Mouse (Mus musculus) neural tube, embryonic 14.5 days (tissue): ENCODE measurements around the gene Aldh1l1. TPM values are rescaled to one million over a fixed set of nuclear protein-coding genes. Genes with fewer than 3 reads are reported as not detected.

Source experiments
- ATAC-seq: fragments of 200-750 bp; cut with Nextera tagmentation; 2 replicates; pipeline ENCODE4 v1.8.0; 2017; ENCODE audit warnings: low read depth, mild to moderate bottlenecking, moderate TSS enrichment, moderate library complexity
- H3K27ac ChIP-seq: fragments of 300-500 bp; sonication (generic); 2 replicates; pipeline ENCODE4 v1.5.1; 2014; ENCODE audit warnings: low read depth, mild to moderate bottlenecking, control low read depth, low read length, moderate library complexity, mixed read lengths
- H3K27me3 ChIP-seq: fragments of 300-500 bp; sonication (generic); 2 replicates; pipeline ENCODE4 v1.6.1; 2014; ENCODE audit warnings: low read length; ENCODE audit not compliant: control insufficient read depth, insufficient read depth
- H3K36me3 ChIP-seq: fragments of 300-500 bp; sonication (generic); 2 replicates; pipeline ENCODE4 v1.6.1; 2014; ENCODE audit warnings: low read length, mixed read lengths; ENCODE audit not compliant: control insufficient read depth, insufficient read depth
- H3K4me1 ChIP-seq: fragments of 300-500 bp; sonication (generic); 2 replicates; pipeline ENCODE4 v1.6.1; 2014; ENCODE audit warnings: low read length; ENCODE audit not compliant: control insufficient read depth, insufficient read depth
- H3K4me2 ChIP-seq: fragments of 300-500 bp; sonication (generic); 2 replicates; pipeline ENCODE4 v1.6.1; 2014; ENCODE audit warnings: mild to moderate bottlenecking, low read depth, low read length, control low read depth
- H3K4me3 ChIP-seq: fragments of 300-500 bp; sonication (generic); 2 replicates; pipeline ENCODE4 v1.5.1; 2014; ENCODE audit warnings: low read depth, low read length, control low read depth, mixed read lengths
- H3K9ac ChIP-seq: fragments of 300-500 bp; sonication (generic); replicated peaks from 2 replicates; pipeline ENCODE4 v1.6.1; 2014; ENCODE audit warnings: low read depth, mild to moderate bottlenecking, control low read depth, low read length, mixed read lengths
- H3K9me3 ChIP-seq: fragments of 300-500 bp; sonication (generic); 2 replicates; pipeline ENCODE4 v1.6.1; 2016; ENCODE audit warnings: low read length; ENCODE audit not compliant: control insufficient read depth
- WGBS: fragments of 180-500 bp; shearing (Covaris S2); extraction: QIAGEN DNeasy Blood & Tissue Kit; methylation state at CpG from one replicate; pipeline ENCODE4 v1.1.7; 2014; 5-methylcytosine and 5-hydroxymethylcytosine counted together
- polyA plus RNA-seq: library from polyadenylated mRNA; unstranded; fragments of >200 nt; fragmentation: Nextera tagmentation; extraction: Ambion mirVana; gene quantifications from 2 replicates; pipeline ENCODE4 v1.2.1, GENCODE M21; 2014

Gene Aldh1l1
- polyA plus RNA-seq, 1 experiment from 2014 or later, result 53.3 TPM

- Histone ChIP-seq H3K27ac (no peak overlapping the region), H3K9me3 (no peaks in the 10 kb centered on the region), H3K36me3 (no peaks in the 10 kb centered on the region), H3K9ac (no peak overlapping the region), H3K4me2 (no peak overlapping the region), H3K4me3 (no peak overlapping the region), H3K4me1 (no peaks in the 10 kb centered on the region), H3K27me3 (no peaks in the 10 kb centered on the region)
- ATAC-seq, result no peak
- 39% methylated on average over 2 of the region's 2 CpGs for WGBS
These were observed 43.3 kb downstream of the Aldh1l1 start for GRCm38 (mm10) chr6:90529461-90530046.

- no peak for ATAC-seq
- Histone ChIP-seq H3K27ac (no peak overlapping the region), H3K9ac (no peak overlapping the region), H3K4me3 (no peak overlapping the region), H3K4me1 (no peaks in the 10 kb centered on the region), H3K27me3 (no peaks in the 10 kb centered on the region), H3K36me3 (no peaks in the 10 kb centered on the region), H3K9me3 (no peaks in the 10 kb centered on the region), H3K4me2 (no peak overlapping the region)
- WGBS, result 99% methylated on average over 5 of the region's 7 CpGs
These were observed 46.5 kb downstream of the Aldh1l1 start for GRCm38 (mm10) chr6:90532575-90533190.

GRCm38 (mm10) chr6:90533505-90533904 lies 47.3 kb downstream of the Aldh1l1 start:
- H3K9me3 ChIP-seq, result no peaks in the 10 kb centered on the region
- H3K4me3 ChIP-seq, result no peak overlapping the region
- no peak for ATAC-seq
- no peaks in the 10 kb centered on the region for H3K4me1 ChIP-seq
- H3K36me3 ChIP-seq, result no peaks in the 10 kb centered on the region
- H3K4me2 ChIP-seq, result no peak overlapping the region
- no peaks in the 10 kb centered on the region for H3K27me3 ChIP-seq
- WGBS, result 76% methylated on average over 3 of the region's 3 CpGs
- H3K27ac ChIP-seq, result no peak overlapping the region
- H3K9ac ChIP-seq, result no peak overlapping the region

GRCm38 (mm10) chr6:90534701-90535475 lies 48.7 kb downstream of the Aldh1l1 start:
- WGBS, result 61% methylated on average over 8 of the region's 8 CpGs
- peak; percentile 77 for ATAC-seq
- H3K9ac ChIP-seq, result no peak overlapping the region

GRCm38 (mm10) chr6:90536824-90537223 lies 50.6 kb downstream of the Aldh1l1 start:
- no peak for ATAC-seq
- Histone ChIP-seq H3K4me1 (no peaks in the 10 kb centered on the region), H3K36me3 (no peaks in the 10 kb centered on the region), H3K4me2 (no peak overlapping the region), H3K27me3 (no peaks in the 10 kb centered on the region), H3K4me3 (no peak overlapping the region), H3K9me3 (no peaks in the 10 kb centered on the region), H3K9ac (no peak overlapping the region), H3K27ac (no peak overlapping the region)
- 93% methylated on average over 3 of the region's 3 CpGs for WGBS

More at GRCm38 (mm10) chr6:90534701-90535475, 48.7 kb downstream of the Aldh1l1 start:
- Histone ChIP-seq H3K4me2 (no peak overlapping the region), H3K4me1 (no peaks in the 10 kb centered on the region), H3K27ac (peak overlapping the region; percentile 48; the same call in 1 of the 2 replicates), H3K27me3 (no peaks in the 10 kb centered on the region), H3K36me3 (no peaks in the 10 kb centered on the region), H3K9me3 (no peaks in the 10 kb centered on the region), H3K4me3 (no peak overlapping the region)

GRCm38 (mm10) chr6:90537941-90538340 lies 51.7 kb downstream of the Aldh1l1 start:
- 4% methylated on average over 7 of the region's 7 CpGs for WGBS
- H3K27me3 ChIP-seq, result no peaks in the 10 kb centered on the region
- H3K9me3 ChIP-seq, result no peaks in the 10 kb centered on the region
- no peak overlapping the region for H3K9ac ChIP-seq
- H3K27ac ChIP-seq, result no peak overlapping the region
- H3K36me3 ChIP-seq, result no peaks in the 10 kb centered on the region
- no peak overlapping the region for H3K4me2 ChIP-seq
- ATAC-seq, result peak; percentile 70
- no peak overlapping the region for H3K4me3 ChIP-seq
- no peaks in the 10 kb centered on the region for H3K4me1 ChIP-seq

GRCm38 (mm10) chr6:90539271-90539670 lies 53.0 kb downstream of the Aldh1l1 start:
- no peaks in the 10 kb centered on the region for H3K9me3 ChIP-seq
- H3K4me2 ChIP-seq, result no peak overlapping the region
- H3K36me3 ChIP-seq, result no peaks in the 10 kb centered on the region
- H3K9ac ChIP-seq, result no peak overlapping the region
- no peaks in the 10 kb centered on the region for H3K27me3 ChIP-seq
- H3K4me1 ChIP-seq, result no peaks in the 10 kb centered on the region
- WGBS, result 90% methylated on average over 4 of the region's 4 CpGs
- no peak overlapping the region for H3K27ac ChIP-seq
- no peak overlapping the region for H3K4me3 ChIP-seq
- ATAC-seq, result no peak

GRCm38 (mm10) chr6:90540520-90540919 lies 54.3 kb downstream of the Aldh1l1 start:
- Histone ChIP-seq H3K9ac (no peak overlapping the region), H3K4me3 (no peak overlapping the region), H3K4me2 (no peak overlapping the region), H3K27me3 (no peaks in the 10 kb centered on the region), H3K27ac (peak overlapping the region; percentile 66), H3K9me3 (no peaks in the 10 kb centered on the region), H3K4me1 (no peaks in the 10 kb centered on the region), H3K36me3 (no peaks in the 10 kb centered on the region)
- WGBS, result 100% methylated on average over 1 of the region's 1 CpGs
- no peak for ATAC-seq

GRCm38 (mm10) chr6:90541367-90541772 lies 55.1 kb downstream of the Aldh1l1 start:
- H3K27me3 ChIP-seq, result no peaks in the 10 kb centered on the region
- 28% methylated on average over 5 of the region's 5 CpGs for WGBS
- no peaks in the 10 kb centered on the region for H3K36me3 ChIP-seq
- H3K4me3 ChIP-seq, result no peak overlapping the region
- ATAC-seq, result peak; percentile 78
- H3K4me1 ChIP-seq, result no peaks in the 10 kb centered on the region
- H3K9ac ChIP-seq, result no peak overlapping the region
- no peak overlapping the region for H3K4me2 ChIP-seq
- peak overlapping the region; percentile 76 for H3K27ac ChIP-seq
- no peaks in the 10 kb centered on the region for H3K9me3 ChIP-seq
